Mouse (Mus musculus): ENCODE results near the gene Zfp865. TPM values are rescaled to one million over a fixed set of nuclear protein-coding genes. Genes with fewer than 3 reads are reported as not detected.
"Not testable (repeated sequence)": the region's sequence is repeated elsewhere in the genome, so short reads cannot be mapped to it uniquely, and the experiment has no call there.

Zfp865 gene
- total and polyA plus RNA-seq, 3 experiments = 23.7 to 67.1 (median 29.7) TPM

DNA sequence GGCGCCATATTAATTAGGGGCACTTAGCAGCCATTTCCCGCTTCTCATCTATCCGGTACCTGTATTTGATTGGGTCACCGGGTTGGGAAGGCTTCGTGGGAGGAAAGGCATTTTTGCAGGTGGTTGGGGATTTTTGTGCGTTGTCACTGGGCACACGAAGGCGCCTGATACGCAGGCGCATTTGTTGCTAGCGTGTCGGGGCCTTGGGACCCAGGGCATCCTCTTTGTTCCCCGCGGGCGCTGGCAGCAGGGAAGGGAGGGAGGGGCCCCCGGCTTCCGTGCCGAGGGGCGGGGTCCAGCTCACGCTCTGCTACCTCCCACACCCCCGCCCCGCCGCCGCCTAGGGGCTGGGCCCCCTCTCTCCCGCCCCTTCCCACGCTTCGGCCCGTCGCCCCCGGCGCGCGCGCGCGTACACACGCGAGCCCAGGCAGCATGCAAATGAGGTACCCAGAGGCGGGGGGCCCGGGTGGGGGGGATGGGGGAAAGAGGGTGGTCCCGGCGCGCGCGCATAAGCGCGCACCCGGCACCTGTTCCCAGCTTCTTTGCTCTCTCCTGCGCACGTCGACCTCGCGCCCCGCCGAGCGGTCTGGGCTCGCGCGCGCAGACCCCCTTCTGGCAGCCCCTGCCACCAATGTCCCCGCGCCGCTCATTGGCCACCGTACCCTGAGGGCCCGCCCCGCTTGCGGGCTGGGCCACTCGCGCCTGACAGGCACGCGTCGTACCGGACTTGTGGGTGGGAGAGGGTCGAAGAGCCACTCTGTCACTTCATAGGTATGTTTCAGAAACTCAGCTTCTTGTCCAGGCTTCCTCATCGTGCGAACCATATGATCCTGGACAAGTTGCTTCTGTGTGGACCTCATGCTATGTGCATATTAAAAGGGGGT lies 4.8 kb upstream of the Zfp865 start, which contains the start of gene Gm44973:
Gene Gm44973, plus strand, starts transcription at position 379 of the 884 bp plus-strand sequence.
- peak; percentile 98 for DNase-seq

DNA sequence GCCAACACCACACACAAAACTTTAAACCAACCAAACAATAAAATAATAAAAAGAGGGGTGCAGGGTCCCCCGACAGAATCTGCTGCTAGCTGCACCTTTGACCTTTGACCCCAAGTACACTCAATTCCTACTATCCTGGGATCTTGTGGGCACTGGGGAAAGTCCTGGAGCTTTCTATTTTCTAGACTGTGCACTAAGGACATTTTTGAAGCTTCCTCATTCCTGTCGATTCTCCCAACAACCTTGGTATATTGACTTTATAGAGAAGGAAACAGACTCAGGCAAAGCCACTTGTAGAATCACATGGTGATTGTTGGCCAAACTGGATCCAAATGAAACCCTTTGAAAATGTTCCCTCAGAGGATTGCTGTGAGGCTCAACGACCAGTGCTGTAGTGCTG lies 4.1 kb upstream of the Zfp865 start:
- no peak for DNase-seq

DNA sequence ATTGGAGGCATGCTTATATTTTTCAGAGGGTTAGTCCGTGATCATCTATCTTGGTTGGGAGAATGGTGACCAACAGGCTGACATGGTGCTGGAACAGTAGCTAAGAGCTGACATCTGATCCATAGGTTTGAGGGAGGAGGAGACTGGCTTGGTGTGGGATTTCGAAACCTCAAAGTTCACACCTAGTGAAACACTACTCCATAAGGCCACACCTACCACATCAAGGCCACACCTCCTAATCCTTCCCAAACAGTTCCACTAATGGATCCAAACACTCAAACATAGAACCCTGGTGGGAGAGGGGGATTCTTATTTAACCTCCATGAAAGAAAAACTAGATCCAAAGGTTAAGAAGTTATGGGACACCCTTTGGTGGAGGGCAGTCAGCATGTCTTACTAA lies 3.3 kb upstream of the Zfp865 start:
- DNase-seq = no peak

DNA sequence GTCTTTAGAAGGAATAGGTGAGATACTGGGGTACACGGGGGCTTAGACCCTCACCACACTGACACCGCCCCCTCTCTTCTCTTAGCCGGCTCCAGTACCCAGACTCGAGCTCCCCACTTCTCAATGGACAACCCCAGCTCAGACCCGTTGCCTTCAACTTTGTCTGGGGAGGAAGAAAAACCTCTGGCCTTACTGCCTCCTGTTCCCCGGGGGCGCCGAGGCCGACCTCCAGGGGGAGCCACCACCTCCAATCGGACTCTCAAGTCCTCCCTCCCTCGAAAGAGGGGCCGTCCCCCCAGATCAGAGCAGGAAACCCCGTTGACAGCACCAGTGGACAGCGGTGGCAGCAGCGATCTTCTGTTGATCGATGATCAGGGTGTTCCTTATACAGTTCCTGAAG lies 2.8 kb upstream of the Zfp865 start:
- DNase-seq = no peak

DNA sequence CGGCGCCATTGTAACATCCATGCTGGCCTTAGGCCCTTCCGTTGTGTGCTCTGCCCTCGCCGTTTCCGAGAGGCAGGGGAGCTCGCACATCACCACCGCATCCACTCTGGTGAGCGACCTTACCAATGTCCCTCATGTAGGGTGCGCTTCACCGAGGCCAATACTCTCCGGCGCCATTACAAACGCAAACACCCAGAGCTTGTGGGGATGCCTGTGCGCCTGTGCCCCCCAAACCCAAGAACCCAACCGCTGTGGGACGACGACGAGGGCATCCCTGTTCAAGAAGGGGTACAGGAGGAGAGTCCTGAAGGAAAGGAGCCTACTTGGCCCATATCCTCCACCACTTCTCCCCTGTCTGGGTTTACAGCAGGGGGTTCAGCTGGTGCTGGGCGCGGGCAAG lies 2.2 kb upstream of the Zfp865 start:
- DNase-seq = no peak

DNA sequence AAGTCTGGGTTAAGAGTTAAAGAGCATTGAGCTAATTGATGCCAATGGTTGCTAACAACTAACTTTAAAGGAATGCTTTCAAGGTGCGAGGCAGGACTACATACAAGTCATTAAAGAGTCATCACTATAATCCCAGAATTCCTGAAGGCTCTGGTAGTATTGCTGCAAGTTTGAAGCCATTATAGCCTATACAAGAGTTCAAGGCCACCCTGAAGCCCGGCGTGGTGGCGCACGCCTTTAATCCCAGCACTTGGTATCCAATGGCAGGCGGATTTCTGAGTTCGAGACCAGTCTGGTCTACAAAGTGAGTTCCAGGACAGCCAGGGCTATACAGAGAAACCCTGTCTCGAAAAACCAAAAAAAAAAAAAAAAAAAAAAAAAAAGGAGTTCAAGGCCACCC lies 600 bp upstream of the Zfp865 start:
- DNase-seq = not testable (repeated sequence)

DNA sequence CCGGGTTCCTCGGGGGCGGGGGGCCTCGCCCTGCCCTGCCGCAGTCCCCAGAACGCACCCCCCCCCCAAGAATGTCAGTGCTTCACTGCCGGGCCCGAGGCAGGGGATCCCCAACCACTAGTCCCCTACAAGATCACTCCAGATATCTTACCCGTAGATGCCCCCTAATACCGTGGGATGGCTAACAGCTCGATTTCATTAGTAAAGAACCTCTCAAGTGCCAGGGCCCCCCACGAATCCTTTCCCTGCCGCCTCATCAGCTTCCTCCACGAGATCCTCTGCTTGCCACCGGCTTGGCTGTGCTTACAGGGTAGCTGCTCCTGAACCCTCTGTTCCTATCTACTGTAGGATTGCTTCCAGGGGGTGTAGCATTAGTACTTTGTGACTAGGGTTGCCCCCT lies 509 bp downstream of the Zfp865 start:
- no peak for DNase-seq

DNA sequence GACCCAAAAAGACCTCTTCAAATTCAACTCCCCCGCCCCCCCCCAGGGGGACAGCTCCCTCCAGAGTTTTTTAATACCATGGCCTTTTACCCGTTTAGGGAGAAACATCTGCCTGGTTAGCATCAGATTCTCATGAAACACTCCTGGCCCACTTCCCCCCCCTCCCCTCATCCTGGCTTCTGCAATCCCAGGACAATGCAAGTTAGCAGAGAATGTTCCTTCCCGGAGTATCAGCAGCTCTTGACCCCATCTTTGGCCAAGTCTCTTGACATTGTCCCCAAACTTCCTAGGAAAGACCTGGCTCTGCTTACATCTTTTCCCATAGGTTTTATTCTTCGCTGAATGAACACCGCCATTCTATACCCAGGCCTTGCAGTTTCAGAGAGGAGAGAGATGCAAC lies 1.0 kb downstream of the Zfp865 start:
- DNase-seq = no peak

DNA sequence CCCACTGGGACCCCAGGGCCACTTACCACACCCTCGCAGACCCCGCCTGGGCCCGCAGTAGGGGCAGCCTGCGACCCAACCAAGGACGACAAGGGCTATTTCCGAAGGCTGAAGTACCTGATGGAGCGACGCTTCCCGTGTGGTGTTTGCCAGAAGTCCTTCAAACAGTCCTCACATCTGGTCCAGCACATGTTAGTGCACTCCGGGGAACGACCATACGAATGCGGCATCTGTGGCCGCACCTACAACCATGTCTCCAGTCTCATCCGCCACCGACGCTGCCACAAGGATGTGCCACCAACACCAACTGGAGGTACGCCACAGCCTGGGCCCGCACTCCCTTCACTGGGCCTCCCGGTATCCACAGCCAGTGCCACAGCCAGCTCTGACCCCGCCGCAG lies 9.4 kb downstream of the Zfp865 start:
- no peak for DNase-seq

DNA sequence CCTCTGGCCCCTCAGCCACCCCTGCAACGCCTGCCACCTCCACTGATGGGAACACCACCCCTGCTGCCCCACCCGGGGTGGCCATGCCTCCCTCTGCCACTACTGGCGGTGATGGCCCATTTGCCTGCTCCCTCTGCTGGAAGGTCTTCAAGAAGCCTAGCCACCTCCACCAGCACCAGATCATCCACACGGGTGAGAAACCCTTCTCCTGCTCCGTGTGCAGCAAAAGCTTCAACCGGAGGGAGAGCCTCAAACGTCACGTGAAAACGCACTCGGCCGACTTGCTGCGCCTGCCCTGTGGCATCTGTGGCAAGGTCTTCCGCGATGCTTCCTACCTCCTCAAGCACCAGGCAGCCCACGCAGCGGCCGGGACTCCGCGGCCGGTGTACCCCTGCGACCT lies 9.8 kb downstream of the Zfp865 start:
- DNase-seq = no peak

DNA sequence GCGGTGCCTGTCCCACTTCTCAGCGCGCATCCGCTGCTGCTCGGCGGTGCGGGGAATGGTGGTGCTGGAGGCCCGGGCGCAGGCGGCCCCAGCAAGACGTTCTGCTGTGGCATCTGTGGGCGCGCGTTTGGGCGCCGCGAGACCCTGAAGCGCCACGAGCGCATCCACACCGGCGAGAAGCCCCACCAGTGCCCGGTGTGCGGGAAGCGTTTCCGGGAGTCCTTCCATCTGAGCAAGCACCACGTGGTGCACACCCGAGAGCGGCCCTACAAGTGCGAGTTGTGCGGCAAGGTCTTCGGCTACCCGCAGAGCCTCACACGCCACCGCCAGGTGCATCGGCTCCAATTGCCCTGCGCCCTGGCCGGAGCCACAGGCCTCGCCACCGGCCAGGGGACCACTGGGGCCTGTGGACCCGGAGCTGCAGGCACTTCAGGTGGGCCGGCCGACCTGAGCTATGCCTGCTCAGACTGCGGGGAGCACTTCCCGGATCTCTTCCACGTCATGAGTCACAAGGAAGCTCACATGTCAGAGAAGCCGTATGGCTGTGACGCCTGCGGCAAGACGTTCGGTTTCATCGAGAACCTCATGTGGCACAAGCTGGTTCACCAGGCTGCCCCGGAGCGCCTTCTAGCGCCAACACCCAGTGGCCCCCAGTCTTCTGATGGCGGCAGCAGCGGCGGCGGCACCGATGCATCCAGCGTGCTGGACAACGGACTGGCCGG lies 10.5 kb downstream of the Zfp865 start:
- DNase-seq = no peak

DNA sequence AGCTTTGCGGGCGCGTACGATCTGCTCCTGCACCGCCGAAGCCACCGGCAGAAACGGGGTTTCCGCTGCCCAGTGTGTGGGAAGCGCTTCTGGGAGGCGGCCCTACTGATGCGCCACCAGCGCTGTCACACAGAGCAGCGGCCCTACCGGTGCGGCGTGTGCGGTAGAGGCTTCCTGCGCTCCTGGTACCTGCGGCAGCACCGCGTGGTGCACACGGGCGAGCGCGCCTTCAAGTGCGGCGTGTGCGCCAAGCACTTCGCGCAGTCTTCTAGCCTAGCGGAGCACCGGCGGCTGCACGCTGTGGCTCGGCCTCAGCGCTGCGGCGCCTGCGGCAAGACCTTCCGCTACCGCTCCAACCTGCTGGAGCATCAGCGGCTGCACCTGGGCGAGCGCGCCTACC lies 11.3 kb downstream of the Zfp865 start:
- DNase-seq = no peak

DNA sequence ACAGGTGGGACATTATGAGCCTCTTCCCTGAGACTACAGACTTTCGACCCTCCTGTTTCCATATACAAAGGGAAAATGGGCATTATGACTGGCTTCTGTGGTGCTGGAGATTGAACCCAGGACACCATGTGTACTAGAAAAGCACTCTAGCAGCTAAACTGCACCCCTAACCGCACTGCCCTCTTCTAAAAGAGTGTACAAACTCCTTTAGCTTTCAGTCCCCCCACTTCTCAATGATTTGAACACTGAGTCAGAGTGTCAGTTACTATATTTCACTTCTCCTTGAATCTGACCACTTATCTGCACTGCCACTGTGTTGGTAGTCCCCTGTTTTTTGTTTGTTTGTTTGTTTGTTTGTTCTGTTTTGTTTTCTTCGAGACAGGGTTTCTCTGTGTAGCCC lies 13.6 kb downstream of the Zfp865 start, which contains the start of gene 4632433K11Rik:
Gene 4632433K11Rik, plus strand, starts transcription at position 301 of the 400 bp plus-strand sequence.
- DNase-seq = no peak

DNA sequence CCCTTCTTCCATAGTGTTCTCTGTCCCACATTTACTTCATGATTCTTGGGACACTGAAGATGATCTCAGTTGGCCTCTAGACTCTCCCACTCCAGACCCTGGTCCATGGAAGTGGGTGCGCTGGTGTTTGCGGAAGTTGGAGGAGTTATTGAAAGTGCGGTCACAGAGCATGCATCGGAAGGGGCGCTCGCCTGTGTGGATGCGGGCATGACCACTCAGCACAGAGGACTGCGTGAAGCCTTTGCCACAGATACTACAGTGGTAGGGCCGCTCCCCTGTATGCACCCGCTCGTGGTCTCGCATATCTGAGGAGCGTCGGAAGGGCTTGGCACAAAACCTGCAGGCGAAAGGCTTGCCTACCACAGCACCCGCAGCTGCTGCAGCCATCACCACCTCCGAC lies 15.5 kb downstream of the Zfp865 start:
- DNase-seq = no peak

DNA sequence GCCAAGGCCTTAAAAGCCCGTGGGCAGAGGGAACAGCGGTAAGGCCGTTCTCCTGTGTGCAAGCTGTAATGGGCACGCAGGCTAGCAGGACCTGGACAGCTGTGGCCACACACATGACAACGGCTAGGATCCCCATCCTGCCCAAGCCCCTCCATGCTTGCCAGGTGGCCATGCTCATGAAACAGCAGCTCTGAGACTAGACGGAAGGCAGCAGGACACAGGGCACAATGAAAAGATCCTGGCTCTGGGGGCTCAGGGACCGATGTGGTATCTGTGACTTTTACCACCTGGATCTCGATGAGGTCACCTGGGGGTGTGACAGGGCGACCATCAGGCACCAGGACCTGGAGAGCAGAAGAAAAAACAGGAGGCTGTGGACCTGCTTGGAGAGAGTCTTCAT lies 16.0 kb downstream of the Zfp865 start:
- no peak for DNase-seq

DNA sequence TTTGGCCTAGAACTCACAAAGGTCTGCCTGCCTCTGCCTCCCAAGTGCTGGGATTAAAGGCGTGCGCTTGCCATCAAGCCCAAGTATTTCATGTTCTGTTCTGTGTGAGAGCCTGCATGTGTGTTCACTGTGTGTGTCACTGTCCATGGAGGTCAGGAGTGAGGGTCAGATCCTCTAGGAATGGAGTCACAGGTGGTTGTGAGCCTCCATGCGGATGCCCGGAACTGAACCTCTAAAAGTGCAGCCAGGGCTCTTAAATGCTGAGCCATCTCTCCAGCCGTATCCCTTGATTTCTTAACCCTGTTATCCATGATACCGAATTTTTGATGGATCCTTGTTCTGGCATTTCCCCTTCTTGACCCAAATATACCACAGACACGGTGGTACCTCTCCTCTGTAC lies 16.9 kb downstream of the Zfp865 start:
- DNase-seq = no peak

DNA sequence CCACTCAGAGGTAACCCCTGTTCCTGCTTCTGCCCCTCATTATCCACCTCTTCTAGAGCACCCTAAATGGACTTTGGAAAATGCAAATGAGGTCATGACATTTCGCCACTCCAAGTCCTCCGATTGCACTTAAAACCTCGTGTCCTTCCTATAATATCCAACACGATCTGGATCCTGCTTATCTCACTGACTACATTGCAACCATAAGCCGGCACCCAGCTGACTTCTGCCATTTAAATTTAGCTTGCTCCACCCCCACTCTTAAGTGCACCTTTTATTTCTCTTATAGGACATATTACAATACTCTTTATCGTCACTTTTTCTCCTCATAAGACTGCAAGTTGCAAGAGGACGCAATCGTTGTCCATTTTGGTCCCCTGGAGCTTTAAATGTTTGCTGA lies 17.3 kb downstream of the Zfp865 start:
- DNase-seq = no peak

DNA sequence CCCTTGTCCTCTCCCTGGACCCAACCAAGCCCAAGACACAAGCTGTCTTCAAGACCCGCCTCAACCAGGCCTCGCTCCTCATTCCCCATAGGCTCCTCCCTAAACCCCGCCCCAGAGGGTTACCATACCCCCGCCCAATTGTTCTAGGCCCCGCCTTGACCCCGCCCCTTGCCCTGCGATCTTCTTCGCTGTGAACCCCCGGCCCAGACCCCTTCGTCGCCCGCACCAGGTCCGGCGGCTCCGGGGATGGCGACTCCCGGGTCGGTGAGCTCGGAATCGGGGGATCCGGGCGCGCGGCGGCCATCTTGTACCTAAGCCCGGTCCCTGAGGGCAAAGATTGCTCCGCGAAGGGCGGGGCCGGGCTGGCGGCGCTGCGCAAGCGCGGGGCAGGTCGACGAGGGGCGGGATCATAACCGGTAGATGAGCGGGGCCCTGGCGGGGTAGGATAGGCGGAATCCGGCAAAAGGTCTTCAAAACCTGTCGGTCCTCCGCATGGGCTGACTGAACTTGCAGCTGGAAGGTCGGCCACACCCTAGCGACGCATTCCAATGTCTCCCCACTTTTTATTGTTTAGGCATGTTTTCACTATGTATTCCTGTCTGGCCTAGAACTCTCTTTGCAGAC lies 18.0 kb downstream of the Zfp865 start, which contains the start of gene Zfp784:
Gene Zfp784, minus strand, starts transcription at position 338 of the 624 bp plus-strand sequence.
- DNase-seq = peak; percentile 96

DNA sequence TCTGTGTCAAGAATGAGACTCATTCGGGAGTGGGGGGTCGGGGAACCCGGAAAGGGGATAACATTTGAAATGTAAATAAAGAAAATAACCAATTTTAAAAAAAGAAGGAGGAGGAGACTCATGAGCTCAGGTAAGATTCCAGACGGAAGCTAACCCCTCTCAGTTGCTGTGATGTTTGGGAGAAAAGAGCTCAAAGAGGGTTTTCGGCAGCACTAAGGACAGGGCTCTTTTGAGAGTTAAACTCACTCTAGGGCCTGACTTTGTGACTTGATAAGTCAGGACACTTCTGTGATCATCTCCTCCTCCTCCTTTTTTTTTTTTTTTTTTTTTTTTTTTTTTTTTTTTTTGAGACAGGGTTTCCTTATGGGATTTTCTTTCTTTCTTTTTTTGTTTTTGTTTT lies 18.8 kb downstream of the Zfp865 start:
- DNase-seq = no peak

DNA sequence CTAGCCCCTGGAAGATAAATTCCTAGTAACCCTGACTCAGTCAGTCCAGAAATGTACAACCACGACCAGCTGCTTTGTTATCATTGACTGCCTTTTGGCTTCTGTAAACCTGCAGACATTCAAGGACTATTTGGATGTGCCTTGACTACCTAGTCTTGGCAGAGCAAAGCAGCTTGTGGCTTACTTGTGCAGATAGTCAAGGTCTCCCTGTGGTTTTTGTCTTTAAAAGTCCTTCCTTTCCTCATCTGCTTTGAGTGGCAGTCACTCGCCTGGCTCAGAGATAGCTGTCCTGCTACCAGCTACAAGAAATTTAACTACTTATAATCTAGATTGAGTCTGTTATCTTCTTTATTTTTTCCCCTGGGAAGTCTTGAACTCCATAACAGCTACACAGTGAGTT lies 24.8 kb downstream of the Zfp865 start:
- DNase-seq = no peak

DNA sequence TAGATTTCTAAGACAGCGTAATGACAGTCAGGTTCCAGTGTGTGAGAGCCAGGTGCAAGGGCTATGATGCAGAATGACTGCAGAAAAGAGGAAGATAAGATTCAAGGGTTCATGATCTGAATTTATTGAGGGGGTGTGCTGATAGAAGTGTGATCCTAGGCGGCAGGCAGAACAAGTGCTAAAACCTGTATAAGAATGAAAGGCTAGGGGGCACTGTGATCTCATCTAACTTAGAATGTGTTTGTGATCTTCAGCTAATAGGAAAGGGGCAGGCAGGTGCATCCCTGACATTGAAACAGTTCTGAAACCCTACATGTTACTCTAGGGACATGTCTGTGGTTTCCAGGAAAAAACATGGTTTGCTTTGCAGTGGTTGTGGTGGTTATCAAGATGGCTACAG lies 25.9 kb downstream of the Zfp865 start:
- DNase-seq = no peak

DNA sequence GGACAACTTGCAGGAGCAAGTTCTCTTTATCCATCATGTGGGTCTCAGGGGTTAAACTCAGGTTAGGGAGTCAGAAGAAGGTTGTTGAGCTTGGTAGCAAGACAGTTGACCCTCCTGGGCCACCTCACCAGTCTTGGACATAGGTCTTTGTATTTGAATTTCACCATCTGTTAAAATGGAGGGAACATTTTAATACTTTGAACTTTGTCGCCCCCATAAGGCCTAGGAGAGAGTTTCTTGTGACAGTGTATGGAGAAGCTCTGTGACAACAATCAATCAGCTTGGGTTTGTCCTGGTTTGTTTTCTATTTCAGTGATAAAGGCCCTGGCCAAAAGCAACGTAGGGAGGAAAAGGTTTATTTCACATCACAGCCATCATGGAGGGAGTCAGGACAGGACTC lies 27.1 kb downstream of the Zfp865 start:
- peak; percentile 41 for DNase-seq
